31 mouse cellular contexts compared by ENCODE assay signal in the genomic region with DNA sequence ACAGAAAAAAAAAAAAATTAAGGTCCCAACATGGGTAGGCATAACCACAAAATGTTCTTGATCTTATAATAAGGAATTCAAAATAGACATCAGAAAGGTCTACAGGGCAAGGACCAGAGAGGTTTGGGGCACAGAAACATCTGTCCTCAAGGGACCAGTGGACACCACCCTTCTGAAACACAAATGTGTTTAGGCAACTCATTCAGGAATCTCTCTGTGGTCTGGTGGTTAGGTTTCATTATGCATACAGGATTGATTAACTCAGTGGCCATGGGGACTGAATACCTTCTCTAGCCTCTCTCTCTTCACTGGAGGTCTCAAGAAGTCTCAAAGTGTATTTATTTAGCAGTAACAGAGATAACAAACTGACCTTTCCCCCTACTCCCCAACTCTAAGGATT.
"Had no signal": no experiment of that assay in that cellular context is flagged by ENCODE, and none has a peak within 500 bp of the region (broad histone marks: within the 10 kb centered on the region; RNA-seq: fewer than 3 reads in every experiment).

No protein-coding gene starts in this region.

- DNase-seq: heart, postnatal 10 days; heart, postnatal 14 days; heart, postnatal 36 days; heart, postnatal 4 days; kidney, adult 11 months; kidney, adult 18-20 months; kidney, adult 2 months; kidney, adult 8-10 months; kidney, adult 9 months; kidney, postnatal 10 days; kidney, postnatal 14 days; kidney, postnatal 25 days; kidney, postnatal 36 days; kidney, postnatal 4 days; layer of hippocampus, adult 9-11 months; layer of hippocampus, postnatal 36 days had no signal

- H3K4me2 ChIP-seq: heart, embryonic 11.5 days; heart, embryonic 12.5 days; heart, embryonic 13.5 days; heart, embryonic 15.5 days; hindbrain, embryonic 12.5 days; hindbrain, embryonic 13.5 days; hindbrain, embryonic 14.5 days; hindbrain, embryonic 15.5 days; intestine, embryonic 15.5 days; kidney, embryonic 15.5 days had no signal

- H3K36me3 ChIP-seq: heart, embryonic 10.5 days; heart, embryonic 12.5 days; heart, embryonic 13.5 days; heart, embryonic 15.5 days; hindbrain, embryonic 10.5 days; hindbrain, embryonic 12.5 days; hindbrain, embryonic 13.5 days; hindbrain, embryonic 15.5 days; intestine, embryonic 15.5 days; kidney, embryonic 15.5 days had no signal

- H3K9ac ChIP-seq: heart, embryonic 12.5 days; heart, embryonic 13.5 days; heart, embryonic 15.5 days; hindbrain, embryonic 12.5 days; hindbrain, embryonic 13.5 days; hindbrain, embryonic 14.5 days; hindbrain, embryonic 15.5 days; intestine, embryonic 15.5 days; kidney, embryonic 15.5 days had no signal

- H3K9me3 ChIP-seq: heart, embryonic 10.5 days; heart, embryonic 15.5 days; hindbrain, embryonic 13.5 days; hindbrain, embryonic 15.5 days; intestine, embryonic 15.5 days had no signal

- H3K27me3 ChIP-seq: heart, embryonic 12.5 days; heart, embryonic 13.5 days; heart, embryonic 15.5 days; hindbrain, embryonic 12.5 days; hindbrain, embryonic 13.5 days; hindbrain, embryonic 15.5 days; intestine, embryonic 15.5 days; kidney, embryonic 15.5 days had no signal

- H3K4me3 ChIP-seq: heart, embryonic 10.5 days; heart, embryonic 12.5 days; heart, embryonic 13.5 days; heart, embryonic 15.5 days; hindbrain, embryonic 10.5 days; hindbrain, embryonic 12.5 days; hindbrain, embryonic 13.5 days; hindbrain, embryonic 15.5 days; intestine, embryonic 15.5 days; kidney, embryonic 15.5 days; layer of hippocampus, adult 2 months had no signal

- H3K4me1 ChIP-seq: heart, embryonic 10.5 days; heart, embryonic 12.5 days; heart, embryonic 15.5 days; hindbrain, embryonic 10.5 days; hindbrain, embryonic 12.5 days; hindbrain, embryonic 13.5 days; hindbrain, embryonic 15.5 days; intestine, embryonic 15.5 days; kidney, embryonic 15.5 days had no signal

- H3K27ac ChIP-seq: heart, embryonic 10.5 days; heart, embryonic 13.5 days; heart, embryonic 15.5 days; hindbrain, embryonic 10.5 days; hindbrain, embryonic 12.5 days; hindbrain, embryonic 13.5 days; hindbrain, embryonic 14.5 days; hindbrain, embryonic 15.5 days; hindbrain, postnatal 0 days; intestine, embryonic 15.5 days; kidney, embryonic 15.5 days; kidney, postnatal 0 days; layer of hippocampus, adult 2 months had no signal
